15 mouse cellular contexts compared by ENCODE assay signal in the genomic region with DNA sequence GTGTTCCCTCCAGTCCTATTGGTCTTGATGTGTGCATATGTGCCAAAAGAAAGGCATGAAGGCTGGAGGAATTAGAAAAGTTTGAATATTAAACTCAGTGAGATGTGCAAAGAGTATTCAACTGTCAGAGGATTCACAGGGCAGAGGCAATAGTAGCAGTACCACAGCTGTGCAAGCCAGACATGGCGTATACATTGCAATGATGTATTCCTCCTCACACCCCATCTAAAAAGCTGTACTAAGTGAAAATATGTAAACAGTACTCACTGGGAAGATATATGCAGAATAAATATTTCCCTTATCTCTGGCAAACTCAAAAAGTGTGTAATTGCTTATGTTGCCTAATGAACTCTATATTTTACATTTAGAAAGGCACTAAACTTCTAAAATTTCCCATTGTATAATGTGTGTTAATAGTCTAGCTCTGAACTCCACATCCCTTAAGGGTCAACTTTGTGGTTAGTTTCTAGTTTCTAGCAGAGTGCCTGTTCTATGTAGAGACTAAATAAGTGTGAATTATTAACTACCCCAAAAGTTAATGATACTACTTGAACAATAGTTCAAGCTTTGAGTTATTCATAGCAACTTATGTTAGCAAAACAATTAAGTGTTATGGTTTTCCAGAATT.
"Had no signal": no experiment of that assay in that cellular context is flagged by ENCODE, and none has a peak within 500 bp of the region (broad histone marks: within the 10 kb centered on the region; RNA-seq: fewer than 3 reads in every experiment).

No protein-coding gene starts in this region.

- H3K9ac ChIP-seq: hindbrain, embryonic 15.5 days; limb, embryonic 15.5 days; liver, embryonic 12.5 days; neural tube, embryonic 15.5 days had no signal

- H3K36me3 ChIP-seq: hindbrain, embryonic 15.5 days; limb, embryonic 15.5 days; liver, embryonic 12.5 days; midbrain, embryonic 10.5 days; neural tube, embryonic 15.5 days had no signal

- ATAC-seq: liver, embryonic 12.5 days had no signal

- H3K4me1 ChIP-seq: hindbrain, embryonic 15.5 days; limb, embryonic 15.5 days; liver, embryonic 12.5 days; midbrain, embryonic 10.5 days; neural tube, embryonic 15.5 days had no signal

- H3K4me2 ChIP-seq: hindbrain, embryonic 15.5 days; limb, embryonic 15.5 days; liver, embryonic 12.5 days; neural tube, embryonic 15.5 days had no signal

- H3K9me3 ChIP-seq: hindbrain, embryonic 15.5 days; limb, embryonic 15.5 days; liver, embryonic 12.5 days; midbrain, embryonic 10.5 days; neural tube, embryonic 15.5 days had no signal

- H3K27me3 ChIP-seq: hindbrain, embryonic 15.5 days; limb, embryonic 15.5 days; liver, embryonic 12.5 days; neural tube, embryonic 15.5 days had no signal

- H3K4me3 ChIP-seq: hindbrain, embryonic 15.5 days; limb, embryonic 15.5 days; liver, embryonic 12.5 days; midbrain, embryonic 10.5 days; myocyte; neural tube, embryonic 15.5 days had no signal

- H3K27ac ChIP-seq: hindbrain, embryonic 15.5 days; limb, embryonic 15.5 days; liver, embryonic 12.5 days; midbrain, embryonic 10.5 days; neural tube, embryonic 15.5 days had no signal

- DNase-seq: kidney, adult 2 months; kidney, postnatal 36 days; layer of hippocampus, adult 9-11 months; layer of hippocampus, postnatal 36 days; lung, postnatal 36 days; midbrain, embryonic 14.5 days; right cerebral cortex, adult 18-20 months; right cerebral cortex, postnatal 25 days; thymus, postnatal 4 days had no signal
